Mouse (Mus musculus) intestine, postnatal 0 days (tissue): Measurements from ENCODE around the gene Cdk10. TPM values are rescaled to one million over a fixed set of nuclear protein-coding genes. Genes with fewer than 3 reads are reported as not detected.

Experiments used
- ATAC-seq: fragments of 200-750 bp; cut with Nextera tagmentation; 2 replicates; pipeline ENCODE4 v1.8.0; 2017; ENCODE audit warnings: mild to moderate bottlenecking, moderate TSS enrichment, moderate library complexity
- H3K27ac ChIP-seq: fragments of 300-500 bp; sonication (generic); 2 replicates; pipeline ENCODE4 v1.5.1; 2014; ENCODE audit warnings: mild to moderate bottlenecking, low read depth, low read length, moderate library complexity
- H3K27me3 ChIP-seq: fragments of 300-500 bp; sonication (generic); replicated peaks from 2 replicates; pipeline ENCODE4 v1.6.1; 2014; ENCODE audit warnings: low read length, mixed read lengths; ENCODE audit not compliant: control insufficient read depth, insufficient read depth
- H3K36me3 ChIP-seq: fragments of 300-500 bp; sonication (generic); 2 replicates; pipeline ENCODE4 v1.6.1; 2014; ENCODE audit warnings: mild to moderate bottlenecking, moderate library complexity; ENCODE audit not compliant: control insufficient read depth, insufficient read depth
- H3K4me1 ChIP-seq: fragments of 300-500 bp; sonication (generic); replicated peaks from 2 replicates; pipeline ENCODE4 v1.6.1; 2014; ENCODE audit warnings: antibody characterized with exemption, low read length, mixed read lengths; ENCODE audit not compliant: control insufficient read depth, insufficient read depth
- H3K4me2 ChIP-seq: fragments of 300-500 bp; sonication (generic); replicated peaks from 2 replicates; pipeline ENCODE4 v1.6.1; 2014; ENCODE audit warnings: low read depth, mild to moderate bottlenecking, moderate library complexity
- H3K4me3 ChIP-seq: fragments of 300-500 bp; sonication (generic); 2 replicates; pipeline ENCODE4 v1.5.1; 2014; ENCODE audit warnings: low read depth, low read length
- H3K9ac ChIP-seq: fragments of 300-500 bp; sonication (generic); 2 replicates; pipeline ENCODE4 v1.6.1; 2014; ENCODE audit warnings: mild to moderate bottlenecking, low read depth, low read length
- H3K9me3 ChIP-seq: fragments of 300-500 bp; sonication (generic); 2 replicates; pipeline ENCODE4 v1.6.1; 2016; ENCODE audit warnings: mixed run types; ENCODE audit not compliant: control insufficient read depth
- CTCF ChIP-seq: sonication (generic); IDR thresholded peaks from 2 replicates; pipeline ENCODE4 v1.5.1; 2016; ENCODE audit warnings: low read depth, mild to moderate bottlenecking, control low read depth, antibody characterized with exemption, moderate library complexity
- WGBS: fragments of 180-500 bp; shearing (Covaris S2); extraction: QIAGEN DNeasy Blood & Tissue Kit; methylation state at CpG from one replicate; pipeline ENCODE4 v1.1.7; 2014; 5-methylcytosine and 5-hydroxymethylcytosine counted together
- polyA plus RNA-seq: library from polyadenylated mRNA; unstranded; fragments of >200 nt; fragmentation: Nextera tagmentation; extraction: Ambion mirVana; gene quantifications from 2 replicates; pipeline ENCODE4 v1.2.1, GENCODE M21; 2015

Gene Cdk10
- polyA plus RNA-seq, 1 experiment from 2014 or later, result 11.8 TPM

DNA sequence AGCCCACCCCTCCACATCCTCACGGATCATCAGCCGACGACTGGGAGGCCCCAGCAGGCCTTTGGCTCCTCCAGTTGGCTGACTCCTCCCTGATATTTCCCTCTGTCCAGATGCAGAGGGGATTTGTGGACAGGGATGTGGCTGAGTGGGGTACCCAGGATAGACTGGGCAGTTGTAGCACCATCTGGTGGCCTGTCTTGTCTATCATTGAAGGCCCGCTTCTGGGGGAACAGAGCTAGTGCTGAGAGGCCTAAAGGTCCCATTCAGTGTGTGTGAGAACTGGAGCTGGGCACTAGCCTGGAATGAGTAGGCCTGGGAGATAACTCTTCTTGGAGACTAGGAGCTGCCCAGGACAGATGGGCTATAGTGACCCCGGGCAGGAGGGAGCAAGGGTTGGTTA is 7.1 kb downstream of the Cdk10 start:
- Histone ChIP-seq H3K36me3 (peaks cover 10% of the 10 kb centered on the region; the same call in 1 of the 2 replicates), H3K4me2 (no peak overlapping the region), H3K9ac (no peak overlapping the region), H3K9me3 (no peaks in the 10 kb centered on the region), H3K27me3 (0 out of 2 replicates have a peak, but pooled peaks cover 4% of the 10 kb centered on the region), H3K4me1 (0 out of 2 replicates have a peak, but pooled peaks cover 8% of the 10 kb centered on the region), H3K4me3 (no peak overlapping the region), H3K27ac (no peak overlapping the region)
- WGBS, result 61% methylated on average over 5 of the region's 5 CpGs
- no peak for ATAC-seq
- peak; percentile 59 for TF ChIP-seq CTCF

DNA sequence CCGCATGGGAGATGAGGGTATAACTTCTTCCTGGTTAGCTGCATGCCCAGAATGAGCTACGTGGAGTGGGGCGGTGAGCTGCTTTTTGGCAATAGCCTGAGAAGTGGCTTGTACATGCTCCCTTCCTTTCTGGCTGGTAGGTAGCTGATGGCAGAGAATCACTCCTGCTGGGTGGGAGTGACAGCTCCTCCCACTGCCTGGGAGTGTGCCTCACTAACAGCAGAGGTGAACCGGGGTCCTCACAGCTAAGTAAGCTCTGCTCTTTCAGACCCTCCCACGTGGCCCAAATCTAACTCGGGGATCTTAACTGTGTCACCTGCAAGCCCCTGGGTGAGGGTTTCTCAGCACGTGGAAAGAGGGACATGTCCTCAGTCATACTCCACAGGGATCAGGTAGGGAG is 7.9 kb downstream of the Cdk10 start:
- no peak for ATAC-seq
- TF ChIP-seq CTCF, result no peak
- Histone ChIP-seq H3K4me1 (0 out of 2 replicates have a peak, but pooled peaks cover 8% of the 10 kb centered on the region), H3K27ac (no peak overlapping the region), H3K9me3 (no peaks in the 10 kb centered on the region), H3K9ac (no peak overlapping the region), H3K27me3 (0 out of 2 replicates have a peak, but pooled peaks cover 4% of the 10 kb centered on the region), H3K36me3 (0 out of 2 replicates have a peak, but pooled peaks cover 4% of the 10 kb centered on the region), H3K4me2 (no peak overlapping the region), H3K4me3 (no peak overlapping the region)
- WGBS, result 38% methylated on average over 7 of the region's 7 CpGs

DNA sequence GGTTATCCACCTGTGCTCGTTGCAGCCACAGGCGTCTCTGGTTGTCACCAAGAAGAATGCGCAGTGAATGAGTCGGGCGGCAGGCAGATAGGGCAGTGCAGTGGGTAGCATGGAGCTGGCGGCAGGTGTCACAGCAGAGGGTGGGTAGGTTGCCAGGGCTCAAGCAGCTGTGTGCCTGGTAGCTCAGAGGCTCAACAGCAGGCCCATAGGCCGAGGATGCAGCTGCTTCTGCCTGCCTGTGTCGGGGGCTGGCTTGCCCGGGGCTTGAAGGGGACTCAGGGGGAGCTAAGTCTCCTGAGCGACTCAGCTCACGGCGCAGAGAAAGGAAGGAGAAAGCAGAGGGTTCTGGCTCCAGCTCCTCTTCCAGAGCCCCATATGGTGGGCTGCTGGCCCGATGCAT is 8.7 kb downstream of the Cdk10 start:
- ATAC-seq, result no peak
- 0 out of 2 replicates have a peak, but pooled peaks cover 4% of the 10 kb centered on the region for H3K36me3 ChIP-seq
- TF ChIP-seq CTCF, result no peak
- no peak overlapping the region for H3K9ac ChIP-seq
- no peaks in the 10 kb centered on the region for H3K9me3 ChIP-seq
- no peak overlapping the region for H3K4me2 ChIP-seq
- 65% methylated on average over 13 of the region's 13 CpGs for WGBS
- H3K27me3 ChIP-seq, result 0 out of 2 replicates have a peak, but pooled peaks cover 4% of the 10 kb centered on the region
- H3K4me3 ChIP-seq, result no peak overlapping the region
- H3K27ac ChIP-seq, result no peak overlapping the region
- 0 out of 2 replicates have a peak, but pooled peaks cover 8% of the 10 kb centered on the region for H3K4me1 ChIP-seq

DNA sequence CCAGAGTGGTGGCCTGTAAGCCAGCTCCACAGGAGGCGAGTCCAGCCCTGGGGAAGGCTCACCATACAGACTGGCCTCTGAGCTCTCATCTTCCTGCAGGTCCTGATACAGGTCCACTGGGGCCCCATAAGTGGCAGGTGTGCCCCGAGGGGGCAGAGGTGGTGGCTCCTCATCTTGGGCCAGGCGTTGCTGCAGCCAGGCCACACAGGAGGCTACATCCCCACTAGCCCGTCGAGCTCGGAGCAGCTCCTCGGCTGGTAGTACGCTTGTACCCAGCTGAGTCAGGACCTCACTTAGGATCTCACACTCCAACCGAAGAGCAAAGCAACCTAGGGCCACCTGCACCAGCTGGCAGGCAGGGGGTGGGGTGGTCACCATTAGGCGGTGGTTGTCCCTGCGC is 9.1 kb downstream of the Cdk10 start:
- no peak for TF ChIP-seq CTCF
- WGBS, result 81% methylated on average over 11 of the region's 11 CpGs
- Histone ChIP-seq H3K4me2 (no peak overlapping the region), H3K4me1 (0 out of 2 replicates have a peak, but pooled peaks cover 8% of the 10 kb centered on the region), H3K4me3 (no peak overlapping the region), H3K27ac (no peak overlapping the region), H3K9me3 (no peaks in the 10 kb centered on the region), H3K9ac (no peak overlapping the region), H3K27me3 (0 out of 2 replicates have a peak, but pooled peaks cover 4% of the 10 kb centered on the region), H3K36me3 (0 out of 2 replicates have a peak, but pooled peaks cover 4% of the 10 kb centered on the region)
- ATAC-seq, result no peak

DNA sequence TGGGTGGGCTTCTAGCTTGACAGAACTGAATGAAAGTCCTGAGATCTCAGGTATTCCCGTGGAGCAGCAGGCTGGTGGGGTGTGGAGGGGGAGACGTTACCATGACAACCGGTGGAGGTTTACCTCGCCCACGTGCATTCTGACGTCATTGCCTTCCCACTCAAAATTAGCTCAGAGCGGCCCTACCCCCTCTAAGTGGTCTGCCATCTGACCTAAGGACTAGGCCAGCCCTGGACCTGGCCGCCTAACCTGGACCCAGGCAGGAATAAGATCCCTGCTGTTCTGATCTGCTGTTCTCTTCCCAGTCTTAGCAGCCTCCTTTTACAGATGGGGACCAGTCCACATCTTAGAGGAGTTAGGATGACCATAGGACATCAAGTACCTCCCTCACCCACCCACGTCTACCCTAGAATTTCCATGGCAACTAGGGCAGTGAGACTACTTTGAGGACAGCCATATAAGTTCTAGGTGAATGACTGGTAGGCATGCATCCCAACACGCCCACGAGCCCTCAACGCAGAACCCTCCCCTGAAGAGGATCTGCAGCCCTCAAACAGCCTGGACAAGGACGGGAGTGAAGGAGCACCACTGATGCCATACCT is 10.4 kb downstream of the Cdk10 start:
- Histone ChIP-seq H3K4me3 (peak overlapping the region; percentile 82), H3K27me3 (0 out of 2 replicates have a peak, but pooled peaks cover 4% of the 10 kb centered on the region), H3K9ac (peak overlapping the region; percentile 55; the same call in 1 of the 2 replicates), H3K9me3 (no peaks in the 10 kb centered on the region), H3K27ac (no peak overlapping the region), H3K4me2 (peak overlapping the region; percentile 98), H3K36me3 (0 out of 2 replicates have a peak, but pooled peaks cover 4% of the 10 kb centered on the region), H3K4me1 (0 out of 2 replicates have a peak, but pooled peaks cover 8% of the 10 kb centered on the region)
- 28% methylated on average over 13 of the region's 13 CpGs for WGBS
- no peak for TF ChIP-seq CTCF
- no peak for ATAC-seq
